In genomic region chr9:100446059-100446686, GRCm38 (mm10) we compare ENCODE assay signal across 8 mouse cellular contexts. TPM values are rescaled to one million over a fixed set of nuclear protein-coding genes. Genes with fewer than 3 reads are reported as not detected.
DNase-seq lines count a peak whose midpoint lies in the region; ATAC-seq and TF ChIP-seq lines count a peak whose summit lies in the region.

No protein-coding gene starts in this region.

- H3K27me3 ChIP-seq in hindbrain, embryonic 16.5 days (replicated peaks; ENCODE audit: control insufficient read depth, insufficient read depth, low read length) = no peaks in the 10 kb centered on the region

- 0 out of 2 replicates have a peak, but pooled peaks cover 2% of the 10 kb centered on the region for H3K4me1 ChIP-seq in hindbrain, embryonic 16.5 days (ENCODE audit: control insufficient read depth, insufficient read depth, low read depth, low read length)

- ATAC-seq in hindbrain, embryonic 16.5 days = peak; percentile 90
- ATAC-seq in megakaryocyte, adult 5-6 weeks (ENCODE audit: poor library complexity, severe bottlenecking) = peak; percentile 87

- intact Hi-C loops in heart, postnatal 25 days (cut with DNase I) = loop anchor here (1.0 kb wide), 1 partner anchor 599 kb away; no protein-coding TSS in a partner anchor
- intact Hi-C loops in left cerebral cortex, adult 2 months (cut with DNase I) = loop anchor here (5.0 kb wide), 3 partner anchors 599 to 714 kb away; no protein-coding TSS in a partner anchor

- WGBS in hindbrain, embryonic 16.5 days = under 1% methylated on average over 32 of the region's 32 CpGs

- peak; percentile 95 for TF ChIP-seq CTCF in left cerebral cortex, adult 2 months (IDR thresholded peaks at IDR 0.05)

- DNase-seq in heart, adult 11 months = peak; percentile 96
- no peak for DNase-seq in heart, postnatal 25 days (ENCODE audit: low spot score)
- peak; percentile 80 to 85 for DNase-seq in cerebellum, postnatal 36 days
- DNase-seq in frontal cortex, postnatal 36 days (ENCODE audit: low spot score in 2 of 2) = peak; percentile 76 to 84
- peak; percentile 76 to 86 for DNase-seq in left cerebral cortex, adult 2 months (ENCODE audit: extremely low spot score in 1 of 2, low spot score in 2 of 2)
- peak; percentile 86 for DNase-seq in right cerebral cortex, postnatal 14 days

- H3K4me3 ChIP-seq in hindbrain, embryonic 16.5 days (ENCODE audit: low read length) = peak overlapping the region; percentile 60
- peak overlapping the region; percentile 53 for H3K4me3 ChIP-seq in left cerebral cortex, adult 2 months

- peak overlapping the region; percentile 70 for H3K9ac ChIP-seq in hindbrain, embryonic 16.5 days (ENCODE audit: low read depth, low read length)

- peak overlapping the region; percentile 83 for H3K27ac ChIP-seq in hindbrain, embryonic 16.5 days (ENCODE audit: low read depth, low read length)
- H3K27ac ChIP-seq in left cerebral cortex, adult 2 months = no peak overlapping the region

- peak overlapping the region; percentile 94 for H3K4me2 ChIP-seq in hindbrain, embryonic 16.5 days (ENCODE audit: low read length)

- no peaks in the 10 kb centered on the region for H3K36me3 ChIP-seq in hindbrain, embryonic 16.5 days (ENCODE audit: control insufficient read depth, insufficient read depth, low read length)

- no peaks in the 10 kb centered on the region for H3K9me3 ChIP-seq in hindbrain, embryonic 16.5 days (ENCODE audit: control insufficient read depth, low read length)

RNA-seq across cellular contexts. Expression of gene Il20rb, which starts 40.4 kb away (rescaled TPM):
- total RNA-seq in heart, postnatal 25 days (2021) = 1 to 10 TPM in 1 of 2 experiments, under 1 TPM in 1; 0.87 to 1.0 TPM
- polyA plus RNA-seq in hindbrain, embryonic 16.5 days (2015; fragmentation: Nextera tagmentation; extraction: Ambion mirVana) = 0.66 and 1.1 TPM in 2 replicates
- total RNA-seq in left cerebral cortex, adult 2 months (2021) = under 1 TPM; 0.23 to 0.38 TPM
- 0.91 and 1.4 TPM in 2 replicates for total RNA-seq in megakaryocyte, adult 5-6 weeks (2015)
- total RNA-seq in megakaryocyte, adult 5-6 weeks (2017) = 1.6 TPM in 2 replicates
